Mouse (Mus musculus) liver, adult 2 months (tissue): ENCODE data around the gene G6pdx.

Experiments used
- CTCF ChIP-seq: fragments of 200-500 bp; IDR thresholded peaks from 2 replicates; pipeline ENCODE4 v1.5.1; 2011; ENCODE audit warnings: low read depth, low read length, control low read depth
- POLR2A ChIP-seq: fragments of 200-500 bp; IDR thresholded peaks from 2 replicates; pipeline ENCODE4 v1.6.1; 2011; ENCODE audit warnings: low read length, control low read depth; ENCODE audit not compliant: insufficient read depth; ENCODE audit errors: extremely low read depth

- TF ChIP-seq CTCF (no peak), POLR2A (peak; percentile 76; the same call in 1 of the 2 replicates)
These were observed 56.0 kb downstream of the G6pdx start, which contains the start of the genes Ubl4a and Slc10a3 for GRCm38 (mm10) chrX:74372888-74373549.
